Mouse (Mus musculus): ENCODE measurements at regions not wholly inside any gene's neighbourhood (a gene's known extent, or its start where the extent isn't known, plus 50 kb on each side); places are given as distances from the start of the nearest gene placed in this dataset.
A peak's percentile ranks its signal among the peaks of the same experiment; 100 is the strongest.

DNA sequence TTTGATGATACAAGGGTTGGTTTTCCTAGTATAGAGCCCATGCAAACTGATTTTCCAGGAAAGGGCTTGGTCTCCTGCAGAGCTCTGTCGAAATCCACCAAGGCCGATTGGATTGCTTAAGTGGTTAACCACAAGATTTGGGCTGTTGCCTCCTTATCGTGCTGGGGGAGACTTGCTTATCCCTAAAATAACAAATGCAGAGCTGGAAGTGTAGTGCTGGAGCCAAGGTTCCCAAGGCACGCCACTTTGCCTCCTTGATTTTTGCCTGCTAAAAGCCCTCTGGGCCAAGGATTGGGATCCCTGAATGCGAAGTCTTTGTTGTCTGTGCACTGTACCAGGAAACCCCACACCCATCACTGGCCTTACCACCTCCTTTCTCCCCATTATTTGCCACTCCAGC is 52.8 kb upstream of the Tmem178 start:
- 17% methylated on average over 5 of the region's 5 CpGs for WGBS

DNA sequence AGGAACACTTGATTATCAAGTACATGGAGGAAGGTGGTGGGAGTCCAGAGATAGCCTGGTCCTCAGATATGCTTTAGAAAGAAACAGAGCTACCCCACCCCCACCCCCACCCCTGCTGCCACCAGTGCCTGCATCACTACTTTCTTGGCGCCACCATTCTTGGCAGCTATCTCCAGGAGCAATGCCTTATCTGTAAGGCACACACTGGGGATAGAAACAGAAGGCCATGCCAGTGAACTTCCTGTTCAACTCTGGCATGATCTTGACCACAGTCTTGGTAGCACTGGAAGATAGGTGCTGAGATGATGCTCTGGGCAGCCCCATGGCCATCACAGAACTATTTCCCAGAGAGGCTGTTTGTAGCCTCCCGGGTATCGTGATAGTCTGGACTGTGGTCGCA is 55.3 kb upstream of the Tmem178 start:
- WGBS, result 69% methylated on average over 4 of the region's 4 CpGs
- no peak for ATAC-seq (ENCODE audit: extremely low read depth, insufficient number of reproducible peaks, low FRiP score, low TSS enrichment)
- Histone ChIP-seq H3K4me2 (no peak overlapping the region), H3K27me3 (replicated peaks) (no peaks in the 10 kb centered on the region), H3K9ac (no peak overlapping the region), H3K4me1 (peaks cover 53% of the 10 kb centered on the region), H3K36me3 (no peaks in the 10 kb centered on the region), H3K9me3 (no peaks in the 10 kb centered on the region), H3K4me3 (no peak overlapping the region), H3K27ac (replicated peaks) (no peak overlapping the region)

More for the DNA sequence above, 52.8 kb upstream of the Tmem178 start:
- Histone ChIP-seq H3K27ac (replicated peaks) (peak overlapping the region; percentile 80), H3K4me1 (peaks cover 41% of the 10 kb centered on the region), H3K9ac (peak overlapping the region; percentile 44; the same call in 1 of the 2 replicates), H3K36me3 (no peaks in the 10 kb centered on the region), H3K4me2 (no peak overlapping the region; the same call in 1 of the 2 replicates), H3K4me3 (no peak overlapping the region), H3K9me3 (no peaks in the 10 kb centered on the region), H3K27me3 (replicated peaks) (no peaks in the 10 kb centered on the region)
- no peak; the same call in 1 of the 2 replicates for ATAC-seq (ENCODE audit: extremely low read depth, insufficient number of reproducible peaks, low FRiP score, low TSS enrichment)

DNA sequence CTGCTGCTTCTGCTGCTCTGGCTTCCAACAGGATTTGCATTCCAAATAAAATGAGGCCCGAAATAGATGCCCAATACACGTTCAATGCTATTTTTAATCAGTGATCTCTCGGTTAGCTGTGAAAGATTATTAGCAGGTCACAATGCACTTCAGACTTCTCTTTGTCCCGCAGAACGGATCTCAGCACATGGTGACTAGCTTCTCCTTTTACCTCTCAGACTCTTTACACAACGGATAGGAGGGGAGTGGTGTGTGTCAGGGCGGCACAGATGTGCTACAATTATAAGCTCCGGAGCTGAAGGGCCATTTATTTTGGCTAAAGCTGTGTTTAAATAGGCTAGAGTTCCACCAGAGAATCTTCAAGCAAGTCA is 56.7 kb upstream of the Tmem178 start:
- ATAC-seq (ENCODE audit: extremely low read depth, insufficient number of reproducible peaks, low FRiP score, low TSS enrichment), result no peak

DNA sequence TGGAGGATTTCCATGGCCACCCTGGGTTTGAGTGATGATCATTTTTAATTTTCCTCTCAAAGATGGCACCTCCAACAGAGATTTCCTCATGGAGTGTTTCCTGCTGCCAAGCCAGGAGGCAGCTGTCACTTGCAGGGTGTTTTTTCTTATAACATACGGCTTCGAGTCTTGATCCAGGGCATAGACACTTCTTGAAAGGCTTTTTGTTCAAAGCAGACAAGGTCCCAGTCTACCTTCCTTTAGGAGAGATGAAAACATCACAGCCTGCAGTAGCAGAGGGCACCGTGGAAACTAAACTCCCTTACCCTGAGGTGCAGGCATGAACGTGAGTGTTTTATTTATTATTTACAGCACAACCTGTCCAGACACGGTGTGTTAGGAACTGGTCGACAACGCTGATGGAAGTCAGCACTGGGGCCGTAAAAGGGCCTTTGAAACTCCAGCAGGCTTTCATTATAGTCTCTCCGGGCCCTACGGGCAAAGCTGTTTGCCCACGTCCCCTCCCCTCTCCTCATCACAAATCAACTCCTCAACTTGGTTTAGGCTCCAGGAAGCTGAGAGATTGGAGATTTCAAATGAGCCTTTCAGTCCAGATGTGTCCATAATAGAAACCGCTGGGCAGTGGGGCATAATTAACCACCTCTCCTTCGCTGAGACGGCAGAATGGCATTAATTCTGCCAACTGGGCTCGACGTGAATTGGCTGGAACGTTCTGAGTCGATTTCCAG is 57.2 kb upstream of the Tmem178 start:
- Histone ChIP-seq H3K4me2 (peak overlapping the region; percentile 43), H3K4me3 (no peak overlapping the region), H3K9ac (peak overlapping the region; percentile 38; the same call in 1 of the 2 replicates), H3K27me3 (replicated peaks) (no peaks in the 10 kb centered on the region), H3K9me3 (no peaks in the 10 kb centered on the region), H3K27ac (replicated peaks) (peak overlapping the region; percentile 79), H3K36me3 (no peaks in the 10 kb centered on the region), H3K4me1 (peaks cover 51% of the 10 kb centered on the region)
- no peak for ATAC-seq (ENCODE audit: extremely low read depth, insufficient number of reproducible peaks, low FRiP score, low TSS enrichment)
- WGBS, result 49% methylated on average over 18 of the region's 18 CpGs

More for the DNA sequence above, 56.7 kb upstream of the Tmem178 start:
- Histone ChIP-seq H3K9ac (peak overlapping the region; percentile 65), H3K27ac (replicated peaks) (peak overlapping the region; percentile 79), H3K9me3 (no peaks in the 10 kb centered on the region), H3K4me3 (no peak overlapping the region), H3K36me3 (no peaks in the 10 kb centered on the region), H3K4me2 (peak overlapping the region; percentile 43), H3K27me3 (replicated peaks) (no peaks in the 10 kb centered on the region), H3K4me1 (peaks cover 53% of the 10 kb centered on the region)
- WGBS, result 21% methylated on average over 8 of the region's 8 CpGs

DNA sequence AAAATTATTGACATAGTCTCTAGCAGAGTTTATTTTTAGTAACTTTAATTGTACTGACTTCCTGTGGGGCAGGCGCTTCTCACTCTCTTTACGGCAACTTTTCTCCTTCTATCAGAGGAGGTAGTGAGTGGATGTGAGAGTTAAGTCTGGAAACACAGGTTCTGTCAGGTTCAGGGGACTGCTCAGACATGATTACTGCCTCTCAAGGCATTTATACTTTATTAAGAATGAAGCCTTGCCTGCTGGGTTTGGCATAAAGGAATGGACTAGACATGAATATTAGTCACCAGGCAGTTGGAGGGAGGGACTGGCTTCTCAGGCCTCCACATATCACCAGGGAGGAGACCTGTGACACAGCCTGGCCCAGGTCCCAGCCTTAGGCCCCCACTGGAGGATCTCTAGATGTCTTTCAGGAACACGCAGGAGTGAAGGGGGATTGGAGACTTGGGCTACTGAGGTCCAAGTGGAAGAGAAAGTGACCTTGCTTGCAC is 58.2 kb upstream of the Tmem178 start:
- peaks cover 41% of the 10 kb centered on the region for H3K4me1 ChIP-seq
- WGBS, result 33% methylated on average over 3 of the region's 3 CpGs
- H3K27ac ChIP-seq (replicated peaks), result peak overlapping the region; percentile 44
- H3K27me3 ChIP-seq (replicated peaks), result no peaks in the 10 kb centered on the region
- H3K4me2 ChIP-seq, result no peak overlapping the region
- H3K9me3 ChIP-seq, result no peaks in the 10 kb centered on the region
- no peak overlapping the region for H3K4me3 ChIP-seq
- no peak for ATAC-seq (ENCODE audit: extremely low read depth, insufficient number of reproducible peaks, low FRiP score, low TSS enrichment)
- H3K36me3 ChIP-seq, result no peaks in the 10 kb centered on the region
- H3K9ac ChIP-seq, result no peak overlapping the region

DNA sequence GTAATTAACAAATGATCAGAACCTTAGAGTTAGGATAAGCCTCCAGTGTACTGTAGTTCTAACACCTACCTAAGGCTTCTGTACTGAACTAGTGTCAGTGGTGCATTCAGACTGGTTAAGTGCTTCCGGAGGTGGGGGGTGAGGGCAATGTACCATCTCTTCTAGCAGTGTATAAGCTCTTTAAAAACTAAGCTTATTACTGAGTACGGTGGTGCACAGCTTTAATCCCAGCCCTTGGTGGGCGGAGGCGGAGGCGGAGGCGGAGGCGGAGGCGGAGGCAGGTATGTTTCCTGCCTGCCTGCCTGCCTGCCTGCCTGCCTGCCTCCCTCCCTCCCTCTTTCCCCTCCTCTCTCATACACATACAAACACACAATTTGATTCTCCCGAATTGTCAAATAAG is 58.7 kb upstream of the Tmem178 start:
- no peak for ATAC-seq (ENCODE audit: extremely low read depth, insufficient number of reproducible peaks, low FRiP score, low TSS enrichment)
- 85% methylated on average over 9 of the region's 9 CpGs for WGBS
- no peaks in the 10 kb centered on the region for H3K9me3 ChIP-seq
- no peak overlapping the region for H3K9ac ChIP-seq
- peak overlapping the region; percentile 42; the same call in 1 of the 2 replicates for H3K27ac ChIP-seq (replicated peaks)
- no peak overlapping the region for H3K4me2 ChIP-seq
- no peaks in the 10 kb centered on the region for H3K36me3 ChIP-seq
- H3K4me1 ChIP-seq, result peaks cover 37% of the 10 kb centered on the region
- no peak overlapping the region for H3K4me3 ChIP-seq
- H3K27me3 ChIP-seq (replicated peaks), result no peaks in the 10 kb centered on the region

DNA sequence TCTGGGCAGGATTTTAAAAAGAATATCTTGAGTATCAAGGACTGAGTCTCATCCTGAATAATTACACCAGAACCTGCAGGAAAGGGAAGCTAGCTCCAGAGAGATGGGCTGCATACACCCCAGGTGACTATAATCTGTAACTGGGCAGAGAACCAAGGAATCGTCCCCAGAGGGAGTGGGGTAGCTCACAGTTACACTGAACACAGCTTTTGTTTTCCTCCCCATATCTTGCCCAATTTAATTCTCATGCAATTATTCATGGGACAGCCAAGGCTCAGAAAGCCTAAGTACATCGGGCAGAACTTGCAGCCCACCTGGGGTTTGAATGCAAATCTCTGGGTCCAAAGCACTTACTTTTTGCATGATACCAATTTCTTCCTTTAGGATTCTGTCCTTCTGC is 59.5 kb upstream of the Tmem178 start:
- H3K4me3 ChIP-seq, result no peak overlapping the region
- ATAC-seq (ENCODE audit: extremely low read depth, insufficient number of reproducible peaks, low FRiP score, low TSS enrichment), result no peak
- WGBS, result 58% methylated on average over 2 of the region's 2 CpGs
- no peaks in the 10 kb centered on the region for H3K27me3 ChIP-seq (replicated peaks)
- H3K4me2 ChIP-seq, result no peak overlapping the region
- no peak overlapping the region for H3K9ac ChIP-seq
- H3K36me3 ChIP-seq, result no peaks in the 10 kb centered on the region
- no peaks in the 10 kb centered on the region for H3K9me3 ChIP-seq
- peaks cover 37% of the 10 kb centered on the region for H3K4me1 ChIP-seq
- H3K27ac ChIP-seq (replicated peaks), result no peak overlapping the region

DNA sequence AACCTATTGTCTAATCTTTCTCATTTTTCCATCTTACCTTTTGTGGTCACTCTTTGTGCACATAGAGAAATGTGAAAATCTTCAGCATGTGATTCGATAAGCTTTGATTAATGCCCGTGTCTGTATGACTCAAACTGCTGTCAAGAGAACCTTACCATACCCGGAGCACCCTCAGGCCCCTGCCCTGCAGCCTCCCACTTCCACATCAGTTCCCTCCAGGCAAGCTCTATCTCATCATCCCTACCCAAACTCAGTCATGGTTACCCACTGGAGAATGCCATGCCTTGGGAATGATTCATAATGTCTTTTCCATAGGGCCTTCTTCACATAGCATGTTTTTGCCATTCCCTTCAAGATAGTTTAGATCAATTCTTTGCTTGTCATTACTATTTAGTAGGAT is 62.0 kb upstream of the Tmem178 start:
- Histone ChIP-seq H3K27me3 (replicated peaks) (no peaks in the 10 kb centered on the region), H3K4me3 (no peak overlapping the region), H3K9me3 (no peaks in the 10 kb centered on the region), H3K4me1 (peaks cover 19% of the 10 kb centered on the region), H3K27ac (replicated peaks) (no peak overlapping the region), H3K36me3 (no peaks in the 10 kb centered on the region), H3K4me2 (no peak overlapping the region), H3K9ac (no peak overlapping the region)
- ATAC-seq (ENCODE audit: extremely low read depth, insufficient number of reproducible peaks, low FRiP score, low TSS enrichment), result no peak
- 75% methylated on average over 3 of the region's 3 CpGs for WGBS

DNA sequence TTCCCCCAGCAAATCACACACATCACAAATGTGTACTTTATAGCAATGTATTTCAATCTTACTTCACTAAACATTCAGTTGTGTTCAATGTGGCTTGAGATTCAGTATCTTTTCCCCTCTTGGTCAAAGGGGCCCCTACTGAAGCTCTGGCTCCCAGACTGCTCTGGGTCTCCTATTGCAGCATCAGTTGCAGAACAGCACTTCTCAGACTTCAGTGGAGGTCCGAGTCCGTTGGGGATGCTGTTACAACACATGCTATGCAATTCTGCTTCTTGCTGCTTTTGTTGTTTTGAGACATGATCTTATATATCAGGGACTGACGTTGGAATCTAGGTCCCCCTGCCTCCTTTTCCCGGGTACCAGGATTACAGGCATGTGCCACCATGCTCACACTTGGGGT is 64.1 kb upstream of the Tmem178 start:
- H3K4me2 ChIP-seq, result no peak overlapping the region
- no peak for ATAC-seq (ENCODE audit: extremely low read depth, insufficient number of reproducible peaks, low FRiP score, low TSS enrichment)
- no peaks in the 10 kb centered on the region for H3K36me3 ChIP-seq
- H3K4me1 ChIP-seq, result no peaks in the 10 kb centered on the region; the same call in 1 of the 2 replicates
- 66% methylated on average over 4 of the region's 4 CpGs for WGBS
- H3K27me3 ChIP-seq (replicated peaks), result no peaks in the 10 kb centered on the region
- no peak overlapping the region for H3K4me3 ChIP-seq
- no peak overlapping the region for H3K27ac ChIP-seq (replicated peaks)
- H3K9ac ChIP-seq, result no peak overlapping the region
- no peaks in the 10 kb centered on the region for H3K9me3 ChIP-seq

DNA sequence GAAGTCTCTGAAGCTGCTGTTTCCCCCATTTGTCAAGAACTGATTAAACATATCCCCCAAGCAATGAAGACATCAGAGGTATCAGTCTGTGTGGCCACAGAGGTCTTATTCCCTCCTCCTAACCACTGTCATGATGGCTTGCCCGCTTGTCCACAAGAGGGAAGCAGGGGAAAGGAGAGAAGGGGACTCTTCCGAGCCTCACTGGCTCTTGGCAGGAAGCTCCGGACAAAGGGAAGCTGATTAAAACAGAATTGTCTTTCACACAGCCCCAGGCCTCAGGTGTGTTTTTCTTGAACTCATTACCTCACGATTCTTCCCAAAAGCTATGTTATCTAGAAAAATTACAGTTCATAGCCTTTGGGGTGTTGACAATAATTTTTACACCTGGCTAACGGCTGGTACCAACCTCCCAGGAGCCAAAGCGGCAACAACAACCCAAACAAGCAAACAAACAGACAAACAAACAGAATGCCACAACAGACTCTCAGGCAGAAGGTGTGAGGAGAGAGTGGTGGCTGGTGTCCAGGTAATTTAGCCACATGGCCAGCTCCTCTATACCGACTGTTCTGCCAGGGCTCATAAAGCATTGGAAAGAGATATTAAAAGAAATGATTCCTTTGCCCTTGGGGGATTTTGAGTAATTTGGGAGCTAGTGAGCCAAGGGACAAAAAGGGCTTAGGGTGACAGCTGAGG is 68.9 kb upstream of the Tmem178 start:
- H3K27ac ChIP-seq (replicated peaks), result no peak overlapping the region
- H3K27me3 ChIP-seq (replicated peaks), result no peaks in the 10 kb centered on the region
- 41% methylated on average over 7 of the region's 7 CpGs for WGBS
- no peaks in the 10 kb centered on the region for H3K36me3 ChIP-seq
- H3K4me1 ChIP-seq, result peaks cover 5% of the 10 kb centered on the region
- H3K4me3 ChIP-seq, result no peak overlapping the region
- H3K9me3 ChIP-seq, result no peaks in the 10 kb centered on the region
- no peak overlapping the region for H3K9ac ChIP-seq
- H3K4me2 ChIP-seq, result no peak overlapping the region
- no peak for ATAC-seq (ENCODE audit: extremely low read depth, insufficient number of reproducible peaks, low FRiP score, low TSS enrichment)

DNA sequence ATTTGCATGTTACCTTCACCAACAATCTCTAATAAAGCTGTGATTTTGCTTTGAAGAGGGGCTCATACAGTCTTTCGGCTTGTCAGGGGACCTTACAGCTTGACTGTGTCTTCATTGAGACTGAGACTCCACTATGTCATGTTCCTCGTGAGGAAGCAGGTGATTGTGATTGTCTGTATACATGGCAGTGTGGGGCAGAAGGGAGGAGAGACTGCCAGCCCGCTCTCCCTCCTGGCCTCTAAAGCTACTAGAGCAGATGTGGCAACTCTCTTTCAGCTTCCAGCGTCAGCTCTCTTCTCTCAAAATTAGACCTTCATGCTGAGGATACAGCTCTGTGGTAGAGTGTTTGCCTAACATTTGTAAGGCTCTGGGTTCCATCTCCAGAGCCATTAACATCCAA is 73.5 kb upstream of the Tmem178 start:
- no peak overlapping the region for H3K9ac ChIP-seq
- H3K4me3 ChIP-seq, result no peak overlapping the region
- H3K27me3 ChIP-seq (replicated peaks), result no peaks in the 10 kb centered on the region
- H3K4me1 ChIP-seq, result peaks cover 5% of the 10 kb centered on the region
- no peaks in the 10 kb centered on the region for H3K9me3 ChIP-seq
- H3K36me3 ChIP-seq, result no peaks in the 10 kb centered on the region
- WGBS, result 72% methylated on average over 4 of the region's 4 CpGs
- H3K27ac ChIP-seq (replicated peaks), result no peak overlapping the region
- H3K4me2 ChIP-seq, result no peak overlapping the region
- no peak for ATAC-seq (ENCODE audit: extremely low read depth, insufficient number of reproducible peaks, low FRiP score, low TSS enrichment)

Data from heart, embryonic 13.5 days (tissue).